Mouse (Mus musculus) megakaryocyte, embryonic 14.5 days (primary cell): ENCODE measurements around the gene Nsun3.

Experiments
- FLI1 ChIP-seq: IDR thresholded peaks from 2 replicates; pipeline ENCODE4 v1.6.1; 2012; ENCODE audit warnings: low read length, inconsistent platforms, mixed read lengths
- GATA1 ChIP-seq: IDR thresholded peaks from 3 replicates; pipeline ENCODE4 v1.6.1; 2012; ENCODE audit warnings: mixed read lengths, low read length, inconsistent platforms, borderline replicate concordance

DNA sequence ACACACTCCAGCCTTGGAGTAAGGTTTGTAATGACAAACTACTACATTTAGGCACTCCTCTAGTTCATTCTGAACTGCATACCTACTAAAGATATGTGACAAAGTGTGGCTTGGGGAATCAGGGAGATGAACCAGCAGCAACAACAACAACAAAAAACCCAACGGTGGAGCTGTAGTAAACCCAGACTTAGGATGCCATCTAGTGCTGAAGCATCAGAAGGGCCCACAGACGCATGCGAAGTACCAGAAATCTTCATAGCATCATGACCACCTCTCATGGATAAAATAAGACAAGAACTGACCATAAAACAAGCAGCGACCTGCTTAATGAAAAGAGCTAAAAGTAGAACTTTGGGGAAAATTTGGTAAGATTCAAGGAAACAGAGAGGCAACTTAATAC is 13.2 kb downstream of the Nsun3 start:
- TF ChIP-seq GATA1 (no peak), FLI1 (no peak)
